Mouse (Mus musculus) myocyte (in vitro differentiated cells): ENCODE data around the gene Tmem59l.

Source experiments
- CEBPB ChIP-seq: IDR thresholded peaks from 2 replicates; pipeline ENCODE4 v1.6.1; 2011; ENCODE audit warnings: mild to moderate bottlenecking, moderate library complexity; ENCODE audit not compliant: poor library complexity, insufficient read depth, severe bottlenecking
- MYOD1 ChIP-seq, 3 experiments: IDR thresholded peaks; one replicate each; pipeline ENCODE4 v1.6.1; 2011; ENCODE audit warnings: control low read depth in 2 of 3, low read depth in 2 of 3, mild to moderate bottlenecking in 2 of 3, moderate library complexity in 1 of 3; ENCODE audit not compliant: insufficient read length in 2 of 3, control insufficient read depth in 1 of 3
- MYOG ChIP-seq, 3 experiments: IDR thresholded peaks; one replicate each; pipeline ENCODE4 v1.6.1; 2011; ENCODE audit warnings: control low read depth in 2 of 3, low read depth in 2 of 3, mild to moderate bottlenecking in 2 of 3; ENCODE audit not compliant: insufficient read length in 2 of 3, control insufficient read depth in 1 of 3, insufficient read depth in 1 of 3
- POLR2A ChIP-seq: IDR thresholded peaks from one replicate; pipeline ENCODE4 v1.6.1; 2011; ENCODE audit warnings: low read depth, mild to moderate bottlenecking, control low read depth, moderate library complexity; ENCODE audit not compliant: insufficient read length
- POLR2AphosphoS2 ChIP-seq: IDR thresholded peaks from one replicate; pipeline ENCODE4 v1.6.1; 2011; ENCODE audit warnings: low read depth, control low read depth; ENCODE audit not compliant: insufficient read length

DNA sequence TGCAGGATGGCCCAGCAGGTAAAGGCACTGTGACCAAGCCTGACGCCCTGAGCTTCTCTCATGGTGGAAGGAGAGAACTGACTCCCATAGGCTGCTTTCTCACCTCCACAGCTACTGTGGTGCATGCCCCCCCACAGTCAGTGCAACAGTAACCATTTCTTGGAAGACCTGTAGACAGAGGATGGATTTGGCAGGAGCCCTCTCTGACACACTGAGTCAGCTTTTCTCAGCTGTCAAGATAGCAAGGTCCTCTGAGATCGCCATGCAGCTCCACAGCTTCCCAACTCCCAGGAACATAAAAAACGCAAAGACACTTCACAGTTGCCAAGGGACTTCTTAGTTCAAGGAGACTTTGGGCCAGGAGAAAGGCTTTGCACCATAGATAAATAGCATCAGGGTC, 28.7 kb downstream of the Tmem59l start:
- TF ChIP-seq POLR2AphosphoS2 (no peak), POLR2A (no peak), MYOD1 (IDR thresholded peaks at IDR 0.05; ENCODE audit: control insufficient read depth in 1 of 3, insufficient read length in 2 of 3, low read depth in 2 of 3) (no peak), CEBPB (no peak), MYOG (IDR thresholded peaks at IDR 0.05; ENCODE audit: control insufficient read depth in 1 of 3, insufficient read depth in 1 of 3, insufficient read length in 2 of 3, low read depth in 2 of 3) (no peak)
